Mouse (Mus musculus) forebrain, embryonic 11.5 days (tissue): ENCODE measurements around the gene Tpp1. TPM values are rescaled to one million over a fixed set of nuclear protein-coding genes. Genes with fewer than 3 reads are reported as not detected.

Experiments
- polyA plus RNA-seq: library from polyadenylated mRNA; unstranded; fragments of >200 nt; fragmentation: Nextera tagmentation; extraction: Ambion mirVana; gene quantifications from 2 replicates; pipeline ENCODE4 v1.2.1, GENCODE M21; 2014

Gene Tpp1
- polyA plus RNA-seq, 1 experiment from 2014 or later = 53.9 TPM

Other genes with a start within 250 kb of the Tpp1 start
- 35.1 and 42.1 TPM in 2 replicates for gene Smpd1, start 197.9 kb downstream of the Tpp1 start, polyA plus RNA-seq
- 106 and 117 TPM in 2 replicates for gene Apbb1, start 170.6 kb downstream of the Tpp1 start, polyA plus RNA-seq
- not detected in 2 replicates for gene Hpx, start 152.1 kb downstream of the Tpp1 start, polyA plus RNA-seq
- 35.9 and 37.7 TPM in 2 replicates for gene Trim3, start 118.7 kb downstream of the Tpp1 start, polyA plus RNA-seq
- gene Timm10b, start 112.2 kb downstream of the Tpp1 start, polyA plus RNA-seq = 148 and 151 TPM in 2 replicates
- gene Arfip2, start 111.8 kb downstream of the Tpp1 start, polyA plus RNA-seq = 78.2 and 90.2 TPM in 2 replicates
- gene Gm45799, start 111.7 kb downstream of the Tpp1 start, polyA plus RNA-seq = 11.8 and 14.2 TPM in 2 replicates
- 0.39 and 0.79 TPM in 2 replicates for gene Dnhd1, start 101.4 kb downstream of the Tpp1 start, polyA plus RNA-seq
- gene Ilk, start 15.6 kb downstream of the Tpp1 start, polyA plus RNA-seq = 221 and 242 TPM in 2 replicates
- 40.6 and 41.4 TPM in 2 replicates for gene Rrp8, start 14.8 kb downstream of the Tpp1 start, polyA plus RNA-seq
- gene Taf10, start 7.9 kb downstream of the Tpp1 start, polyA plus RNA-seq = 196 and 204 TPM in 2 replicates
- gene Dchs1, start 35.4 kb upstream of the Tpp1 start, polyA plus RNA-seq = 21.3 and 21.4 TPM in 2 replicates
- 274 and 275 TPM in 2 replicates for gene Mrpl17, start 58.9 kb upstream of the Tpp1 start, polyA plus RNA-seq
- gene Gm4070, start 201.7 kb upstream of the Tpp1 start, polyA plus RNA-seq = 0.04 TPM in 1 of 2 replicates, not detected in the other